Mouse (Mus musculus): Measurements from ENCODE around the gene Anapc4. TPM values are rescaled to one million over a fixed set of nuclear protein-coding genes. Genes with fewer than 3 reads are reported as not detected.

Gene Anapc4
- 192 and 306 TPM in 2 replicates for polyA plus RNA-seq (2012; rRNA removed)

GRCm38 (mm10) chr5:52833761-52834274 is at the start of gene Anapc4:
TSS of gene Anapc4 (plus strand) at chr5:52834012.

Other genes with a start within 250 kb of the Anapc4 start
- gene Sepsecs, start 164.3 kb upstream of the Anapc4 start, polyA plus RNA-seq (2012; rRNA removed): 7.4 and 11.3 TPM in 2 replicates
- gene Pi4k2b, start 92.4 kb upstream of the Anapc4 start, polyA plus RNA-seq (2012; rRNA removed): 20.5 and 21.0 TPM in 2 replicates
- 16.4 and 25.7 TPM in 2 replicates for gene Zcchc4, start 58.6 kb upstream of the Anapc4 start, polyA plus RNA-seq (2012; rRNA removed)
- gene Slc34a2, start 204.1 kb downstream of the Anapc4 start, polyA plus RNA-seq (2012; rRNA removed): 0.01 TPM in 2 replicates

Measured in central nervous system, embryonic 11.5 days (tissue).